Mouse (Mus musculus) brain, adult 10 weeks (tissue): Measurements from ENCODE around the gene Alkbh3. TPM values are rescaled to one million over a fixed set of nuclear protein-coding genes. Genes with fewer than 3 reads are reported as not detected.

ENCODE experiments used
- polyA plus RNA-seq: library from polyadenylated mRNA; stranded (reverse); fragments of 350-450 nt; fragmentation: Illumina TruSeq; extraction: RNeasy Lipid Tissue Mini Kit (QIAGEN cat#74804); gene quantifications from one replicate; pipeline ENCODE4 v1.2.3, GENCODE M21; 2015; ENCODE audit warnings: low read depth, low replicate concordance

Gene Alkbh3
- polyA plus RNA-seq: 26.4 TPM

GRCm38 (mm10) chr2:94010335-94011291 is at the start of gene Alkbh3:
TSS of gene Alkbh3 (minus strand) at chr2:94010807.

GRCm38 (mm10) chr2:93996254-93996653 is 14.4 kb downstream of the Alkbh3 start, which contains the start of gene Gm27027:
TSS of gene Gm27027 (minus strand) at chr2:93996354.

GRCm38 (mm10) chr2:93956908-93957784 is 53.5 kb downstream of the Alkbh3 start, which contains the start of gene Gm13889:
TSS of gene Gm13889 (minus strand) at chr2:93957201.

Other genes starting within 250 kb of the Alkbh3 start
- gene Ext2, start 188.2 kb downstream of the Alkbh3 start, polyA plus RNA-seq: 28.3 TPM
- gene Accs, start 160.9 kb downstream of the Alkbh3 start, polyA plus RNA-seq: 5.2 TPM
- 0.97 TPM for gene Accsl, start 141.7 kb downstream of the Alkbh3 start, polyA plus RNA-seq
- gene Gm13889, start 53.6 kb downstream of the Alkbh3 start, polyA plus RNA-seq: 23.1 TPM
- gene Gm27027, start 14.5 kb downstream of the Alkbh3 start, polyA plus RNA-seq: not detected
- gene Hsd17b12, start 147.2 kb upstream of the Alkbh3 start, polyA plus RNA-seq: 125 TPM